In genomic region chr3:89417840-89418169, GRCm38 (mm10) we compare ENCODE assay signal across 8 mouse cellular contexts. TPM values are rescaled to one million over a fixed set of nuclear protein-coding genes. Genes with fewer than 3 reads are reported as not detected.
DNase-seq lines count a peak whose midpoint lies in the region; ATAC-seq and TF ChIP-seq lines count a peak whose summit lies in the region.

No protein-coding gene starts in this region.

- peak overlapping the region; percentile 40 for H3K9ac ChIP-seq in forebrain, postnatal 0 days

- no peak overlapping the region for H3K27ac ChIP-seq in forebrain, postnatal 0 days (ENCODE audit: low read depth, low read length)
- peak overlapping the region; percentile 96 for H3K27ac ChIP-seq in macrophage

- WGBS in forebrain, postnatal 0 days = 1% methylated on average over 20 of the region's 20 CpGs
- under 1% methylated on average over 20 of the region's 20 CpGs for WGBS in macrophage (ENCODE audit: missing documents)

- H3K27me3 ChIP-seq in E14TG2a.4 (ENCODE audit: insufficient read depth, low read length) = no peaks in the 10 kb centered on the region
- no peaks in the 10 kb centered on the region for H3K27me3 ChIP-seq in forebrain, postnatal 0 days (ENCODE audit: insufficient read depth, low read length)

- H3K4me2 ChIP-seq in forebrain, postnatal 0 days (ENCODE audit: low read depth) = peak overlapping the region; percentile 83

- H3K4me3 ChIP-seq in E14TG2a.4 (replicated peaks; ENCODE audit: low read length) (peak overlapping the region; percentile 83), macrophage (ENCODE audit: inconsistent target) (peak overlapping the region; percentile 93)
- peak overlapping the region; percentile 67 for H3K4me3 ChIP-seq in forebrain, postnatal 0 days (ENCODE audit: low read depth, low read length)

- no peaks in the 10 kb centered on the region for H3K9me3 ChIP-seq in E14TG2a.4 (ENCODE audit: low read length)
- no peaks in the 10 kb centered on the region for H3K9me3 ChIP-seq in forebrain, postnatal 0 days (ENCODE audit: low read length)

- peaks cover 55% of the 10 kb centered on the region for H3K4me1 ChIP-seq in E14TG2a.4 (replicated peaks; ENCODE audit: low read depth, low read length)
- H3K4me1 ChIP-seq in forebrain, postnatal 0 days (ENCODE audit: insufficient read depth) = peaks cover 16% of the 10 kb centered on the region

- ATAC-seq in forebrain, postnatal 0 days = peak; percentile 56

- peak; percentile 88 for DNase-seq in embryo, embryonic 10 days (ENCODE audit: low spot score)
- no peak for DNase-seq in embryo, embryonic 9.5 days (ENCODE audit: extremely low spot score)
- DNase-seq in forebrain, postnatal 0 days = no peak
- DNase-seq in gastrocnemius, adult 8-10 months (ENCODE audit: low spot score in 2 of 2) = no peak
- no peak for DNase-seq in layer of hippocampus, postnatal 25 days (ENCODE audit: extremely low spot score in 1 of 2, low spot score in 1 of 2)
- DNase-seq in left cerebral cortex, adult 9 months (ENCODE audit: low spot score in 2 of 2) = no peak

- peaks cover 60% of the 10 kb centered on the region for H3K79me2 ChIP-seq in macrophage (ENCODE audit: inconsistent target)

- no peak for TF ChIP-seq CTCF in E14TG2a.4 (conservative IDR thresholded peaks at IDR 0.05; ENCODE audit: low read length)
- TF ChIP-seq CTCF in forebrain, postnatal 0 days (IDR thresholded peaks at IDR 0.05; ENCODE audit: low read depth) = no peak

- H3K36me3 ChIP-seq in E14TG2a.4 (ENCODE audit: insufficient read depth, low read length) (peaks cover 44% of the 10 kb centered on the region), macrophage (ENCODE audit: inconsistent target) (no peaks in the 10 kb centered on the region)
- H3K36me3 ChIP-seq in forebrain, postnatal 0 days (ENCODE audit: insufficient read depth) = peaks cover 4% of the 10 kb centered on the region; the same call in 1 of the 2 replicates

RNA-seq across cellular contexts. Expression of gene Cks1b, which starts 0.4 kb away (rescaled TPM):
- 24.5 and 27.3 TPM in 2 replicates for total RNA-seq in forebrain, postnatal 0 days (2014; rRNA removed)
- 93.9 and 109 TPM in 2 replicates for polyA plus RNA-seq in forebrain, postnatal 0 days (2015; fragmentation: Nextera tagmentation; extraction: Ambion mirVana)
- 10 to 100 TPM in 1 of 26 experiments, 1 to 10 TPM in 4, under 1 TPM in 1, not detected in 20; 0.84 to 11.0 (median 1.2) TPM for total RNA-seq in macrophage (2018; cell fraction: chromatin; rRNA removed)
- total RNA-seq in macrophage (2018; cell fraction: cytosol; rRNA removed) = 10 to 100 TPM in 2 of 26 experiments, 1 to 10 TPM in 24; 3.7 to 12.0 (median 7.7) TPM
- total RNA-seq in macrophage (2018; cell fraction: nucleus; rRNA removed) = 1 to 10 TPM in 25 of 26 experiments, not detected in 1; 1.2 to 8.0 (median 2.1) TPM
- 6.1 to 27.6 TPM (median 13.1 TPM) in 3 replicates for polyA plus RNA-seq in macrophage (2018)
- total RNA-seq in gastrocnemius, adult 8-10 months (2022) = 1 to 10 TPM; 2.3 to 3.4 (median 2.6) TPM
- 1 to 10 TPM; 2.4 to 3.0 TPM for total RNA-seq in layer of hippocampus, postnatal 25 days (2021)

RNA-seq across cellular contexts. Expression of gene Shc1, which starts 0.4 kb away (rescaled TPM):
- 15.8 and 19.8 TPM in 2 replicates for total RNA-seq in forebrain, postnatal 0 days (2014; rRNA removed)
- 11.3 and 11.8 TPM in 2 replicates for polyA plus RNA-seq in forebrain, postnatal 0 days (2015; fragmentation: Nextera tagmentation; extraction: Ambion mirVana)
- total RNA-seq in macrophage (2018; cell fraction: chromatin; rRNA removed) = 10 to 100 TPM; 48.7 to 87.6 (median 68.7) TPM
- total RNA-seq in macrophage (2018; cell fraction: cytosol; rRNA removed) = 10 to 100 TPM; 33.2 to 42.6 (median 38.5) TPM
- total RNA-seq in macrophage (2018; cell fraction: nucleus; rRNA removed) = 10 to 100 TPM; 43.0 to 71.0 (median 53.3) TPM
- polyA plus RNA-seq in macrophage (2018) = 32.7 to 33.3 TPM (median 32.9 TPM) in 3 replicates
- 10 to 100 TPM; 14.1 to 20.6 (median 17.7) TPM for total RNA-seq in gastrocnemius, adult 8-10 months (2022)
- 10 to 100 TPM; 11.9 to 13.5 TPM for total RNA-seq in layer of hippocampus, postnatal 25 days (2021)

RNA-seq across cellular contexts. Expression of gene Flad1, which starts 6.1 kb away (rescaled TPM):
- 25.6 and 34.9 TPM in 2 replicates for total RNA-seq in forebrain, postnatal 0 days (2014; rRNA removed)
- 30.9 and 31.5 TPM in 2 replicates for polyA plus RNA-seq in forebrain, postnatal 0 days (2015; fragmentation: Nextera tagmentation; extraction: Ambion mirVana)
- 10 to 100 TPM; 14.7 to 55.7 (median 35.5) TPM for total RNA-seq in macrophage (2018; cell fraction: chromatin; rRNA removed)
- 10 to 100 TPM; 12.4 to 27.6 (median 19.2) TPM for total RNA-seq in macrophage (2018; cell fraction: cytosol; rRNA removed)
- 10 to 100 TPM; 11.5 to 47.7 (median 28.4) TPM for total RNA-seq in macrophage (2018; cell fraction: nucleus; rRNA removed)
- polyA plus RNA-seq in macrophage (2018) = 11.3 to 17.1 TPM (median 16.4 TPM) in 3 replicates
- total RNA-seq in gastrocnemius, adult 8-10 months (2022) = 10 to 100 TPM; 37.8 to 46.1 (median 41.6) TPM
- 10 to 100 TPM; 32.4 to 33.3 TPM for total RNA-seq in layer of hippocampus, postnatal 25 days (2021)

RNA-seq across cellular contexts. Expression of gene Pygo2, which starts 12.2 kb away (rescaled TPM):
- 62.5 and 72.1 TPM in 2 replicates for total RNA-seq in forebrain, postnatal 0 days (2014; rRNA removed)
- polyA plus RNA-seq in forebrain, postnatal 0 days (2015; fragmentation: Nextera tagmentation; extraction: Ambion mirVana) = 42.5 and 43.5 TPM in 2 replicates
- 10 to 100 TPM in 20 of 26 experiments, 1 to 10 TPM in 6; 4.4 to 47.1 (median 15.0) TPM for total RNA-seq in macrophage (2018; cell fraction: chromatin; rRNA removed)
- total RNA-seq in macrophage (2018; cell fraction: cytosol; rRNA removed) = 10 to 100 TPM; 10.7 to 26.7 (median 19.6) TPM
- 10 to 100 TPM in 24 of 26 experiments, 1 to 10 TPM in 2; 8.7 to 39.2 (median 17.9) TPM for total RNA-seq in macrophage (2018; cell fraction: nucleus; rRNA removed)
- polyA plus RNA-seq in macrophage (2018) = 7.7 to 18.5 TPM (median 16.4 TPM) in 3 replicates
- 10 to 100 TPM in 3 of 4 experiments, 1 to 10 TPM in 1; 9.2 to 12.3 (median 10.1) TPM for total RNA-seq in gastrocnemius, adult 8-10 months (2022)
- total RNA-seq in layer of hippocampus, postnatal 25 days (2021) = 10 to 100 TPM; 55.4 to 59.7 TPM

RNA-seq across cellular contexts. Expression of gene Lenep, which starts 15.2 kb away (rescaled TPM):
- total RNA-seq in forebrain, postnatal 0 days (2014; rRNA removed) = 4.2 TPM in 1 of 2 replicates, not detected in the other
- polyA plus RNA-seq in forebrain, postnatal 0 days (2015; fragmentation: Nextera tagmentation; extraction: Ambion mirVana) = 0.40 TPM in 1 of 2 replicates, not detected in the other
- 1 to 10 TPM in 16 of 26 experiments, under 1 TPM in 1, not detected in 9; 0.53 to 6.3 (median 2.0) TPM for total RNA-seq in macrophage (2018; cell fraction: chromatin; rRNA removed)
- under 1 TPM in 5 of 26 experiments, not detected in 21; 0.07 to 0.24 (median 0.11) TPM for total RNA-seq in macrophage (2018; cell fraction: cytosol; rRNA removed)
- total RNA-seq in macrophage (2018; cell fraction: nucleus; rRNA removed) = 1 to 10 TPM in 16 of 26 experiments, under 1 TPM in 6, not detected in 4; 0.39 to 8.9 (median 2.0) TPM
- not detected in 3 replicates for polyA plus RNA-seq in macrophage (2018)
- total RNA-seq in gastrocnemius, adult 8-10 months (2022) = 1 to 10 TPM in 1 of 4 experiments, not detected in 3; 2.8 TPM
- 1 to 10 TPM; 3.7 to 5.0 TPM for total RNA-seq in layer of hippocampus, postnatal 25 days (2021)
